Mouse (Mus musculus): ENCODE results near the gene Tm4sf5. TPM values are rescaled to one million over a fixed set of nuclear protein-coding genes. Genes with fewer than 3 reads are reported as not detected.

Tm4sf5 gene
- total RNA-seq, 2 experiments from 2014 or later: not detected

GRCm38 (mm10) chr11:70541415-70541814 lies 36.4 kb downstream of the Tm4sf5 start:
- DNase-seq: no peak

- peak; percentile 52 for DNase-seq
Measured at GRCm38 (mm10) chr11:70544496-70544895, 39.5 kb downstream of the Tm4sf5 start.

- no peak for DNase-seq
Measured at GRCm38 (mm10) chr11:70551526-70551925, 46.5 kb downstream of the Tm4sf5 start.

GRCm38 (mm10) chr11:70553940-70554339 lies 48.9 kb downstream of the Tm4sf5 start:
- DNase-seq: no peak

- no peak for DNase-seq
Measured at GRCm38 (mm10) chr11:70557545-70557944, 52.5 kb downstream of the Tm4sf5 start.

Other genes with a start within 250 kb of the Tm4sf5 start
- gene Alox12, start 249.9 kb upstream of the Tm4sf5 start, total RNA-seq (2021): under 1 TPM; 0.67 to 0.80 TPM
- not detected for gene Alox12e, start 182.6 kb upstream of the Tm4sf5 start, total RNA-seq (2021)
- under 1 TPM in 1 of 2 experiments, not detected in 1; 0.91 TPM for gene Alox15, start 153.2 kb upstream of the Tm4sf5 start, total RNA-seq (2021)
- 10 to 100 TPM; 15.5 to 18.5 TPM for gene Pelp1, start 95.2 kb upstream of the Tm4sf5 start, total RNA-seq (2021)
- 1 to 10 TPM; 7.5 to 9.0 TPM for gene Arrb2, start 72.6 kb upstream of the Tm4sf5 start, total RNA-seq (2021)
- 1 to 10 TPM; 5.6 to 6.2 TPM for gene Med11, start 53.3 kb upstream of the Tm4sf5 start, total RNA-seq (2021)
- gene Zmynd15, start 45.8 kb upstream of the Tm4sf5 start, total RNA-seq (2021): under 1 TPM; 0.38 to 0.97 TPM
- gene Cxcl16, start 45.3 kb upstream of the Tm4sf5 start, total RNA-seq (2021): 1 to 10 TPM; 1.3 to 2.0 TPM
- not detected for gene Vmo1, start 9.4 kb downstream of the Tm4sf5 start, total RNA-seq (2021)
- not detected for gene Gltpd2, start 14.0 kb downstream of the Tm4sf5 start, total RNA-seq (2021)
- 100 to 1,000 TPM; 242 to 248 TPM for gene Psmb6, start 20.1 kb downstream of the Tm4sf5 start, total RNA-seq (2021)
- gene Gm40193, start 27.7 kb downstream of the Tm4sf5 start, total RNA-seq (2021): not detected
- 10 to 100 TPM; 17.4 to 17.7 TPM for gene Pld2, start 34.8 kb downstream of the Tm4sf5 start, total RNA-seq (2021)
- gene Mink1, start 57.6 kb downstream of the Tm4sf5 start, total RNA-seq (2021): 10 to 100 TPM; 26.3 to 27.2 TPM
- gene 4930544D05Rik, start 110.6 kb downstream of the Tm4sf5 start, total RNA-seq (2021): not detected
- 10 to 100 TPM; 22.6 to 24.7 TPM for gene Chrne, start 114.0 kb downstream of the Tm4sf5 start, total RNA-seq (2021)
- gene Gp1ba, start 133.9 kb downstream of the Tm4sf5 start, total RNA-seq (2021): not detected
- 10 to 100 TPM; 29.5 to 32.6 TPM for gene Rnf167, start 142.0 kb downstream of the Tm4sf5 start, total RNA-seq (2021)
- 100 to 1,000 TPM; 307 to 310 TPM for gene Slc25a11, start 142.2 kb downstream of the Tm4sf5 start, total RNA-seq (2021)
- gene Pfn1, start 149.4 kb downstream of the Tm4sf5 start, total RNA-seq (2021): 100 to 1,000 TPM; 284 to 293 TPM
- 1,000 to 10,000 TPM; 7,828 to 7,878 TPM for gene Eno3, start 152.0 kb downstream of the Tm4sf5 start, total RNA-seq (2021)
- 10 to 100 TPM; 81.6 to 82.3 TPM for gene Spag7, start 164.2 kb downstream of the Tm4sf5 start, total RNA-seq (2021)
- 10 to 100 TPM; 36.9 to 37.3 TPM for gene Camta2, start 182.9 kb downstream of the Tm4sf5 start, total RNA-seq (2021)
- 1 to 10 TPM; 5.6 to 9.0 TPM for gene Inca1, start 194.9 kb downstream of the Tm4sf5 start, total RNA-seq (2021)
- gene Kif1c, start 195.3 kb downstream of the Tm4sf5 start, total RNA-seq (2021): 100 to 1,000 TPM; 388 to 467 TPM

Measured in gastrocnemius, postnatal 25 days (tissue).